Mouse (Mus musculus): ENCODE measurements at regions not wholly inside any gene's neighbourhood (a gene's known extent, or its start where the extent isn't known, plus 50 kb on each side); places are given as distances from the start of the nearest gene placed in this dataset.

DNA sequence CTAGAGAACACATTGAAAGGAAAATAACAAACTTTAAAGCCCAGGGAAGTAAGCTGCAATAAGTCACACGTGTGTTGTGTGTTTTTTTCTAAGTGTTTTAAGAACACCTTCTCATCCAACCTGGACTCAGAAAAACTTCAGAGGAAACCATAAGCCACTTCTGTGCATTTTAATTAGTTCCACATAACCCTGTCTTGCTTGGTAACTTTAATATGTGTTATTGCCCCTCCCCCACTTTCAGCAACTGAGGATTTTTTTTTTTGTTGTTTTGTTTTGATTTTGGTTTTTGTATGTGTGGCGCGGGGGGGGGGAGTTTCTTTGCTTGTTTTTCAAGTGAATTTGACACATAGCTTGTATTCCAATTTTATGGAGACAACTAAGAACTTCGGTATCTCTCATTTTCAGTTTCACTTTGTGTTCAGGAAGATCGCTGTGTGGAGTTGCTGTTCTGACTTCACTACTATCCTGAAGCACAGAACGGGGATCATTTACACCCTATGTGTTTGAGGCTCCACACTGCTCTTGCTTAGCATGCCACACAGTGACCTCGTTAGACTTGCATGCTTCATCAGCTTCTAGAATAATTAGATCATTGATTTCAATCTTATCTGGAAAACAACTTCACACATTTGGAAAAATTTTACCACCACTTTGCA is 54.2 kb upstream of the Dpyd start:
- no peaks in the 10 kb centered on the region for H3K27me3 ChIP-seq (ENCODE audit: control insufficient read depth, insufficient read depth, low read length)
- no peak overlapping the region for H3K9ac ChIP-seq (ENCODE audit: low read depth, low read length)
- H3K79me2 ChIP-seq (replicated peaks; ENCODE audit: control insufficient read depth, insufficient read depth, low read length) = no peaks in the 10 kb centered on the region
- no peaks in the 10 kb centered on the region for H3K36me3 ChIP-seq (ENCODE audit: control insufficient read depth, insufficient read depth, low read length)
- TF ChIP-seq EP300 (IDR thresholded peaks at IDR 0.05; ENCODE audit: insufficient read depth, low read depth, low read length) (no peak), POLR2A (IDR thresholded peaks at IDR 0.05; ENCODE audit: insufficient read depth, low read depth, low read length) (no peak)
- no peaks in the 10 kb centered on the region for H3K4me1 ChIP-seq (ENCODE audit: control insufficient read depth, insufficient read depth, low read length)
- H3K4me3 ChIP-seq = no peak overlapping the region
- no peak overlapping the region for H3K27ac ChIP-seq
- no peak for DNase-seq
- intact Hi-C loops (cut with DNase I) = no loop called here
- WGBS = 61% methylated on average over 7 of the region's 7 CpGs

DNA sequence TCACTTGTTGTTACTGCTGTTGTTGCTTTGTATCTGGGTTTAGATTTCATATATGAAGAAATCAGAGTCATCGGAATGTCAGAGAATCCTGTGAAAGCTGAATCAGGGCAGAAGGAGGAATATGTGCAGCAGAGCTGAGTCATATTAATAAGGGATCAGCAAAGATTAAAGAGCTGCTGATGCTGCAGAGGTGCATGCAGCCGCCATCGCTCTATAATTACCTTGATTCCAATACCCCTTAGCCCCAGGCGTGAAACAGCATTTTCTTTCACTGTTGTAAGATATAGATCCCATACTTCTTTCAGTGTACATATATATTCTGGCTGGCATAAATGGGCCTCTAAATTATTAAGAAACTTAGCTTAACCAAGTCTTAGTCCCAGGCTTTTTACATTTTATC is 51.1 kb upstream of the Dpyd start:
- Histone ChIP-seq H3K27me3 (ENCODE audit: control insufficient read depth, insufficient read depth, low read length) (no peaks in the 10 kb centered on the region), H3K36me3 (ENCODE audit: control insufficient read depth, insufficient read depth, low read length) (no peaks in the 10 kb centered on the region), H3K9ac (ENCODE audit: low read depth, low read length) (no peak overlapping the region), H3K4me1 (ENCODE audit: control insufficient read depth, insufficient read depth, low read length) (no peaks in the 10 kb centered on the region), H3K79me2 (replicated peaks; ENCODE audit: control insufficient read depth, insufficient read depth, low read length) (no peaks in the 10 kb centered on the region), H3K4me3 (no peak overlapping the region), H3K27ac (no peak overlapping the region)
- TF ChIP-seq POLR2A (IDR thresholded peaks at IDR 0.05; ENCODE audit: insufficient read depth, low read depth, low read length) (no peak), EP300 (IDR thresholded peaks at IDR 0.05; ENCODE audit: insufficient read depth, low read depth, low read length) (no peak), CTCF (IDR thresholded peaks at IDR 0.05) (no peak)
- DNase-seq = no peak
- intact Hi-C loops (cut with DNase I) = no loop called here
- 89% methylated on average over 4 of the region's 4 CpGs for WGBS

DNA sequence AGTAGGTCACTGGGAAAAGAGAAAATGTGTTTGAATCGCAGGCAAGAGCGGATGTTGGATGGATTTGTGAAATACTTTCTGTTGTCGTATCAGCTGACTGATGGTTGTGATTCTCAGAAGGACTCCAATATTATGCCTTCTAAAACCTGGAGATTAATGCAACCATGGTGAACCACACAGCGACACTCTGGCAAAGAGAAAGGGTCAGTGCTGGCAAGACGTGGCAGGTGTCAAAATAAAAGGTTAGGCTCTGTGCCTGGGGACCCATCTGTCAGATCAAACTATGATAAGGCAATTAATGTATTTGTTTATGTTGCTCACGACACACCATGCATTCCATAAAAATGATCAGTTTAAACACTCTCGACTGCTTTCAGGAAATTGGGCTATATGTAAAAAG is 50.0 kb upstream of the Dpyd start:
- no peaks in the 10 kb centered on the region for H3K27me3 ChIP-seq (ENCODE audit: control insufficient read depth, insufficient read depth, low read length)
- H3K27ac ChIP-seq = no peak overlapping the region
- intact Hi-C loops (cut with DNase I) = no loop called here
- H3K9ac ChIP-seq (ENCODE audit: low read depth, low read length) = no peak overlapping the region
- H3K79me2 ChIP-seq (replicated peaks; ENCODE audit: control insufficient read depth, insufficient read depth, low read length) = no peaks in the 10 kb centered on the region
- H3K36me3 ChIP-seq (ENCODE audit: control insufficient read depth, insufficient read depth, low read length) = no peaks in the 10 kb centered on the region
- H3K4me3 ChIP-seq = no peak overlapping the region
- no peak for DNase-seq
- TF ChIP-seq POLR2A (IDR thresholded peaks at IDR 0.05; ENCODE audit: insufficient read depth, low read depth, low read length) = no peak
- TF ChIP-seq CTCF (IDR thresholded peaks at IDR 0.05) = no peak
- TF ChIP-seq EP300 (IDR thresholded peaks at IDR 0.05; ENCODE audit: insufficient read depth, low read depth, low read length) = no peak
- WGBS = 65% methylated on average over 7 of the region's 7 CpGs
- no peaks in the 10 kb centered on the region for H3K4me1 ChIP-seq (ENCODE audit: control insufficient read depth, insufficient read depth, low read length)

Small RNA genes lying in the stretch of these regions (microRNA-seq; reads per million reads assigned to microRNA genes)
- gene Gm24155 (0 reads per million in 2 experiments), gene Mir137 (69.0 to 70.7 reads per million in 2 experiments)
